Mouse (Mus musculus): ENCODE results near the gene Olfr1196. TPM values are rescaled to one million over a fixed set of nuclear protein-coding genes. Genes with fewer than 3 reads are reported as not detected.
"Not testable (repeated sequence)": the region's sequence is repeated elsewhere in the genome, so short reads cannot be mapped to it uniquely, and the experiment has no call there.

Olfr1196 gene
- total and polyA plus RNA-seq, 3 experiments: not detected

DNA sequence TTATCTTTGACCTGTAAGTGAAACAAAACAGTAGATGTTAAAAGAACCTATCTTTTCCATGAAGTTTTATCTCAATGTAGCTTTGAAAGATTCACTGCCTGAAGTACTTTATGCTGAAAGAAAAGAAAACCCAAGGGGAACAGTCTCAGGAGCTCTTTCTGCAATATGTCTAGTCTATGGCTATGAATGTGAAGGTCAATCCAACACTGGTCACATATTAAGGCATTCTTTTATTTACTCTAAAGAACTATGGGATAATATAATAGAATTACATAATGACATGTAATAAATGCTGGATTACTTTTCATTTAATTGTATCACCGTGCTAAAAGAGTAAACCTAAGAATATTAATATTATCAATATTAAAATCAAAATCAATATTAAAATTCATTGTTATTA, 27.9 kb upstream of the Olfr1196 start, which contains the start of gene Olfr1197:
Gene Olfr1197 (minus strand): TSS at position 101 of the 400 bp plus-strand sequence.
- no peaks in the 10 kb centered on the region for H3K36me3 ChIP-seq (replicated peaks in 1 of 2; ENCODE audit: control insufficient read depth in 1 of 2, insufficient read depth in 1 of 2, low read length in 1 of 2)
- dilution Hi-C loops (cut with MboI; ENCODE audit: extremely low pct_ligation_motif_present, extremely low pct_unique_long_range_greater_than_20kb, low sequenced_read_pairs): no loop called here
- peaks cover 4% of the 10 kb centered on the region for H3K9me3 ChIP-seq (replicated peaks; ENCODE audit: low read length)
- no peak within 1 kb of the TSS for H3K27ac ChIP-seq (ENCODE audit: insufficient read depth, low read depth)
- no peaks in the 10 kb centered on the region for H3K4me1 ChIP-seq (ENCODE audit: control insufficient read depth in 1 of 2, insufficient read depth in 2 of 2)
- DNase-seq (ENCODE audit: extremely low read depth): no peak
- H3K79me2 ChIP-seq (replicated peaks; ENCODE audit: control insufficient read depth, extremely low read depth, insufficient read depth, poor library complexity, severe bottlenecking): no peaks in the 10 kb centered on the region
- no peak within 1 kb of the TSS for H3K4me2 ChIP-seq (ENCODE audit: insufficient read depth, low read depth, poor library complexity, severe bottlenecking)
- no peak within 1 kb of the TSS for H3K9ac ChIP-seq (ENCODE audit: insufficient read depth, low read depth)
- H3K4me3 ChIP-seq (replicated peaks in 1 of 3; ENCODE audit: low read depth in 2 of 3, low read length in 2 of 3, poor library complexity in 1 of 3): no peak within 1 kb of the TSS
- no peak for TF ChIP-seq IRF4 (IDR thresholded peaks at IDR 0.05; ENCODE audit: low read depth, low read length)
- TF ChIP-seq MAZ (IDR thresholded peaks at IDR 0.05; ENCODE audit: low read depth, low read length): no peak
- no peak for TF ChIP-seq E2F4 (IDR thresholded peaks at IDR 0.05; ENCODE audit: insufficient replicate concordance, low read depth, low read length)
- TF ChIP-seq GABPA (IDR thresholded peaks at IDR 0.05; ENCODE audit: insufficient replicate concordance, low read depth, low read length): no peak
- TF ChIP-seq MAFK (IDR thresholded peaks at IDR 0.05; ENCODE audit: insufficient replicate concordance, low read length): no peak
- TF ChIP-seq MXI1 (IDR thresholded peaks at IDR 0.05; ENCODE audit: low read depth, low read length): no peak
- TF ChIP-seq SIN3A (IDR thresholded peaks at IDR 0.05; ENCODE audit: low read length): no peak
- TF ChIP-seq KAT2A (IDR thresholded peaks at IDR 0.05; ENCODE audit: insufficient replicate concordance, low read length): no peak
- no peak for TF ChIP-seq MAX (IDR thresholded peaks at IDR 0.05; ENCODE audit: low read length)
- no peak for TF ChIP-seq POLR2AphosphoS2 (IDR thresholded peaks at IDR 0.05; ENCODE audit: low read depth, low read length)
- TF ChIP-seq HCFC1 (IDR thresholded peaks at IDR 0.05; ENCODE audit: low read depth, low read length): no peak
- TF ChIP-seq BHLHE40 (IDR thresholded peaks at IDR 0.05; ENCODE audit: low read depth, low read length): no peak
- no peak for TF ChIP-seq JUN (IDR thresholded peaks at IDR 0.05; ENCODE audit: insufficient read depth, low read depth, low read length)
- TF ChIP-seq USF1 (IDR thresholded peaks at IDR 0.05; ENCODE audit: low read depth, low read length): no peak
- in situ Hi-C loops (cut with MboI; ENCODE audit: low pct_ligation_motif_present, low pct_unique_long_range_greater_than_20kb, low sequenced_read_pairs): no loop called here
- no peaks in the 10 kb centered on the region for H3K27me3 ChIP-seq (replicated peaks)

- in situ Hi-C loops (cut with MboI; ENCODE audit: low pct_ligation_motif_present, low pct_unique_long_range_greater_than_20kb, low sequenced_read_pairs) (no loop called here), dilution Hi-C loops (cut with MboI; ENCODE audit: extremely low pct_ligation_motif_present, extremely low pct_unique_long_range_greater_than_20kb, low sequenced_read_pairs) (no loop called here)
- no peak for TF ChIP-seq MAFK (IDR thresholded peaks at IDR 0.05; ENCODE audit: insufficient replicate concordance, low read length)
- TF ChIP-seq CHD1 (IDR thresholded peaks at IDR 0.05; ENCODE audit: low read depth, low read length): no peak
- TF ChIP-seq UBTF (IDR thresholded peaks at IDR 0.05; ENCODE audit: low read depth, low read length): no peak
- no peak for TF ChIP-seq GABPA (IDR thresholded peaks at IDR 0.05; ENCODE audit: insufficient replicate concordance, low read depth, low read length)
- TF ChIP-seq SIN3A (IDR thresholded peaks at IDR 0.05; ENCODE audit: low read length): no peak
- TF ChIP-seq TCF12 (IDR thresholded peaks at IDR 0.05; ENCODE audit: low read depth, low read length): no peak
- no peak for TF ChIP-seq CTCF (conservative IDR thresholded peaks at IDR 0.05 in 1 of 2, IDR thresholded peaks at IDR 0.05 in 1 of 2; ENCODE audit: low read depth in 2 of 2, low read length in 2 of 2)
- TF ChIP-seq ETS1 (conservative IDR thresholded peaks at IDR 0.05; ENCODE audit: low read depth, low read length): no peak
- Histone ChIP-seq H3K36me3 (replicated peaks in 1 of 2; ENCODE audit: control insufficient read depth in 1 of 2, insufficient read depth in 1 of 2, low read length in 1 of 2) (no peaks in the 10 kb centered on the region), H3K27ac (ENCODE audit: insufficient read depth, low read depth) (no peak within 1 kb of the TSS), H3K9me3 (replicated peaks; ENCODE audit: low read length) (peaks cover 7% of the 10 kb centered on the region), H3K27me3 (replicated peaks) (no peaks in the 10 kb centered on the region), H3K4me1 (ENCODE audit: control insufficient read depth in 1 of 2, insufficient read depth in 2 of 2) (no peaks in the 10 kb centered on the region), H3K4me2 (ENCODE audit: insufficient read depth, low read depth, poor library complexity, severe bottlenecking) (no peak within 1 kb of the TSS), H3K4me3 (replicated peaks in 1 of 3; ENCODE audit: low read depth in 2 of 3, low read length in 2 of 3, poor library complexity in 1 of 3) (no peak within 1 kb of the TSS), H3K9ac (ENCODE audit: insufficient read depth, low read depth) (no peak within 1 kb of the TSS), H3K79me2 (replicated peaks; ENCODE audit: control insufficient read depth, extremely low read depth, insufficient read depth, poor library complexity, severe bottlenecking) (no peaks in the 10 kb centered on the region)
- no peak for DNase-seq (ENCODE audit: extremely low read depth)
Measured at GRCm38 (mm10) chr2:88689087-88689486, 15.3 kb downstream of the Olfr1196 start, which contains the start of gene Olfr1195. Olfr1195 (minus strand) TSS chr2:88689187.

DNA sequence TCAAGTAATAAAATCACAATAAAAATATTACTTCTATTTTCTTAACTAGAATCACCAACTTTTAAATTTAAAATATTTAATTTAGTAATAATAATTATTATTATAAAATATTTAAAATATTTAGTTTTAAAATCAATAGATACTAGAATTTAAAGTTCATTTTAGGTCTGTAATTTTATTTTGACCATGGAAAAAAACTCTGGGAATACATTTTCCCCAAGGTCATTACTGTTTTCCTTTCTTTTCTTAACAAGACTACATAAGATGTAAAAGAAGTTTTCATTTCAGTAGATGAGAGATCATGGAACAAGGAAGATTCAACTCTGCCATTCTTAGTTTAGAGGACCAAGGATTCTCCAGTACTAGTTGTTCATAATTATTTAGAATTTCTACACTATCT, 29.1 kb downstream of the Olfr1196 start, which contains the start of gene Olfr1193:
Gene Olfr1193 (plus strand): TSS at position 301 of the 400 bp plus-strand sequence.
- in situ Hi-C loops (cut with MboI; ENCODE audit: low pct_ligation_motif_present, low pct_unique_long_range_greater_than_20kb, low sequenced_read_pairs); H3K27me3 ChIP-seq (replicated peaks); H3K36me3 ChIP-seq (replicated peaks in 1 of 2; ENCODE audit: control insufficient read depth in 1 of 2, insufficient read depth in 1 of 2, low read length in 1 of 2); H3K27ac ChIP-seq (ENCODE audit: insufficient read depth, low read depth); H3K9ac ChIP-seq (ENCODE audit: insufficient read depth, low read depth); H3K4me3 ChIP-seq (replicated peaks in 1 of 3; ENCODE audit: low read depth in 2 of 3, low read length in 2 of 3, poor library complexity in 1 of 3); H3K9me3 ChIP-seq (replicated peaks; ENCODE audit: low read length); H3K4me2 ChIP-seq (ENCODE audit: insufficient read depth, low read depth, poor library complexity, severe bottlenecking); H3K4me1 ChIP-seq (ENCODE audit: control insufficient read depth in 1 of 2, insufficient read depth in 2 of 2); dilution Hi-C loops (cut with MboI; ENCODE audit: extremely low pct_ligation_motif_present, extremely low pct_unique_long_range_greater_than_20kb, low sequenced_read_pairs); DNase-seq (ENCODE audit: extremely low read depth); H3K79me2 ChIP-seq (replicated peaks; ENCODE audit: control insufficient read depth, extremely low read depth, insufficient read depth, poor library complexity, severe bottlenecking): not testable (repeated sequence)

Measured in CH12.LX (cell line).